Mouse (Mus musculus) ES-E14 (cell line): ENCODE measurements around the gene Mpnd.

Experiments
- HCFC1 ChIP-seq: IDR thresholded peaks from 2 replicates; pipeline ENCODE4 v1.6.1; 2012; ENCODE audit warnings: low read length, inconsistent platforms, borderline replicate concordance; ENCODE audit not compliant: insufficient read depth
- MAFK ChIP-seq: IDR thresholded peaks from 2 replicates; pipeline ENCODE4 v1.6.1; 2014; ENCODE audit warnings: mild to moderate bottlenecking, low read depth, low read length, inconsistent platforms; ENCODE audit not compliant: insufficient read depth
- ZC3H11A ChIP-seq: IDR thresholded peaks from 2 replicates; pipeline ENCODE4 v1.6.1; 2012; ENCODE audit warnings: low read depth, mild to moderate bottlenecking, inconsistent platforms, low read length, borderline replicate concordance
- ZNF384 ChIP-seq: IDR thresholded peaks from 2 replicates; pipeline ENCODE4 v1.6.1; 2012; ENCODE audit warnings: low read depth, low read length, inconsistent platforms

- TF ChIP-seq ZC3H11A, result no peak
- no peak for TF ChIP-seq MAFK
- no peak for TF ChIP-seq HCFC1
- TF ChIP-seq ZNF384, result no peak
Measured at GRCm38 (mm10) chr17:56023386-56023785, 17.9 kb downstream of the Mpnd start.
